Mouse (Mus musculus): ENCODE data around the gene Axin2. TPM values are rescaled to one million over a fixed set of nuclear protein-coding genes. Genes with fewer than 3 reads are reported as not detected.

Axin2 gene
- polyA plus RNA-seq (2012; rRNA removed), result 48.3 and 72.6 TPM in 2 replicates

DNA sequence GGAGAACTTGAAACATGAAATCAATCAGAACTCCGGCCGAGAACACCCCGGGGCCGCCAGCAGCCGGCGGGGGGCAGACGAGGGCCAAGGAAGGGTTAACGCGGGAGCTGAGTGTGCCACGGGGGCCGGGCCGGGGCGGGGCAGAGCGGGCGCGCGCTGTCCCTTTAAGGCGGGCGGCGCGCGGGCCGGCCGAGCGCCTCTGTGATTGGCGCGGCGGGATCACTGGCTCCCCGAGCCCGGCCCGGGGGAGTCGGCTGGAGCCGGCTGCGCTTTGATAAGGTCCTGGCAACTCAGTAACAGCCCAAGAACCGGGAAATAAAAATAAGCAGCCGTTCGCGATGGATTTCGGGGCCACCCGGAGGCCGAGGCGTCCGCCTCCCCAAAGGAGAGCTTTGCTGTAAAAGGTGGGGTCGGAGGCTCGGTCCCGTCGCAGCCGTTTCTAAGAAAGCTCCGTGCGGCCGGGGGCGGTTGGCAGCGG is at the start of gene Axin2:
Gene Axin2, plus strand, starts transcription at position 192 of the 478 bp plus-strand sequence.

Other genes with a start within 250 kb of the Axin2 start
- gene E030025P04Rik, start 224.0 kb downstream of the Axin2 start, polyA plus RNA-seq (2012; rRNA removed), result not detected in 2 replicates

Measured in central nervous system, embryonic 11.5 days (tissue).